Mouse (Mus musculus) layer of hippocampus, adult 8-10 months (tissue): ENCODE measurements around the gene Ttc28. TPM values are rescaled to one million over a fixed set of nuclear protein-coding genes. Genes with fewer than 3 reads are reported as not detected.

Experiments
- DNase-seq, 2 experiments: peaks; one replicate each; pipeline ENCODE4 v3.0.0; 2022; ENCODE audit warnings: low spot score in 2 of 2
- total RNA-seq, 4 experiments: library from RNA; stranded (reverse); gene quantifications; 2 replicates each; pipeline ENCODE4 v1.2.4; 2022

The Ttc28 gene
- total RNA-seq, 4 experiments from 2014 or later: 9.5 to 15.1 (median 12.2) TPM

DNA sequence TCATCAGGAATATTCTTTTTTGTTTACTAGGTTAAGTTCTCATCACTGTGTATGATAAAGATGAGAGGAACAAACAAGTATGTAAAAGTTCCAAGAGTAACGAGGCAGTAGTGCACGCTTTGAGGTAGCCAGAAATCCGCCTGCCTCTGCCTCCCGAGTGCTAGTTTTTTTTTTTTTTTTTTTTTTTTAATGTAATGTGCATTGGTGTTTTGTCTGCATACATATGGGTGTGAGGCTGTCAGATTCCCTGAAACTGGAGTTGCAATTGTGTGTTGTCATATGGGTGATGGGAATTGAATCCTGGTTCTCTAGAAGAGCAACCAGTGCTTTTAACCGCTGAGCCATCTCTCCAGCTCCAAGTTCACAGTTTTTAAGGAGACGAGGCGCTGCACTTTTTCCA, 561 bp upstream of the Ttc28 start:
- DNase-seq: no peak

- DNase-seq: no peak
Measured at GRCm38 (mm10) chr5:110888596-110888995, 9.0 kb downstream of the Ttc28 start.

DNA sequence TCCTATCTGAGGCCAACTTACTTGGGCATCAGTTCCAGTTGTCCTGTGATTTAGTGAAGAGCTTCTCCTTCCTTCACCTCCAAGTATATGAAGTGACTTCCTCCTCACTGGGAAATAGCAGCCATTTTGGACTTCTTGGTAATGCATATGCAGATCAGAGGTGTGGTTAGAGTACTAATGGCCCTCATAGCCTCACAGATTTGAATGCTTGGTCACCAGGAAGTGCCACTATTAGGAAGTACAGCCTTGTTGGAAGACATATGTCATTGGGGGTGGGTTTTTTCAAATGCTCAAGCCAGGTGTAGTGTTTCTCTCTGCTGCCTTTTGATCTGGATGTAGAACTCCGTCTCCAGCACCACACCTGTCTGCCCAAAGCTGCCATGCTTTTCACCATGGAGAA, 10.3 kb downstream of the Ttc28 start:
- DNase-seq: no peak

DNA sequence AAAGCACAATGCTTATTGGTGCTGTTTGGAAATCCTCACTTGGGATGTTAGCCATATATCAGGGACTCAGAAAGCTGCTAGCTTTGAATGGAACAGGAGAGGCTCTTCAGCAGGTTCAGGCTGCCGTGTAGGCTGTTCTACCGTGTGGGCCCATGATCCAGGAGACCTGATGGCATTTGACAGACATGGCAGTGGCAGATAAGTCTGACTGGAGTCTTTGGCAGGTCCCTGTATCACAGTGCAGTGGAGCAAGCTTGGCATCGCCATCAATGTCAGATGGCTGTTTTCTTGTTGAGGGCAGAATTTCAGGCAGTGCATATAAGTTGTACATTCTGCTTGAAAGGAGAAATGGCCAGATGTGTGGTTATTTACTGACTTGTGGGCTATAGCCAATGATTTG, 11.0 kb downstream of the Ttc28 start:
- DNase-seq: no peak

DNA sequence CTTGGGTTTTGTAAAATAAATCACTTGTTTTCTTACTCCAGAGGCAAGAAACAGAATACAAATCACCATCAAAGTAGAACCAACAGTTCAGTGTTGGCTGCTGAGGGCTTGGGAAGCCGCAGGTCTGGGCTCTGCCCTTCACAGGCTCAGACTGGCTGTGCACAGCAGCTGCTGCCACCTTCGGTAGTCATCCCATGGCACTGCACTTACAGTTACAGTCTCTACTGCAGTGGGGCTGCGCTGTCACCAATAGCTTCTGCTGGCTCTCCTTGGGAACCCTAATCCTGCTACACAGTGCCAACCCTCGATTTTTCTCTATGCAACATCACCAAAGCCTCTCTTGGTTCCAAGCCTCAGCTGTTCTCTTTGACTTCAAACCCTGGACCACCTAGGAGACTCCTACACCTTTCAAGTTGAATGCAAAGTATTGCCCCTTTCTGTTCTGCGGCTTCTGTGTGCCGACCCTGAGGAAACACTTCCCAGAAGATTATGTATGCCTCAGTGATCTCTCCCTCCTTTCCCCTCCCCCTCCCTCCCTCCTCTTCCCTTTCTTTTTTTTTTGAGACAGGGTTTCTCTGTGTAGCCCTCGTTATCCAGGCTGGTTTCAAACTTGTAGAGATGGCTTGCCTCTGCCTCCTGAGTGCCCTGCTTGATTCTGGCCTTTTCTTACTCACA, 17.6 kb downstream of the Ttc28 start:
- DNase-seq: no peak

DNA sequence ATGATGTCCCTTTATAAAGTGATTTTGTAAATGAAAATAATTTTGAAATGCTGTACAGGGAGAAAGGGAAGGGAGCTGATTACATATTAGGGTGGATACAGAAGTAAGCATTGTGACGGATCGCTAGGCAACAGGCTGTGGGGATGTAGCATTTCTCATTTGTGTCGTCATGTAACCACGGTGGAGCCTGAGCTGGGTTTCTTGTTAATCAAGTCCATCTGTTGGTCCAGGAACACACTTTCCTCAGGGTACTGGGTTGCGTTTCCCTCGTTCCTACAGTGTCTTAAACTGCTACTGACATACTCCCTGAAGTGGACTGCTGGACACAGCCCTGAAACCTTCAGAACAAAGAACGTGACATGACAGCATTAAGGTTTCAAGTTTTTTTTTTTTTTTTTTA, 18.6 kb downstream of the Ttc28 start:
- no peak for DNase-seq

DNA sequence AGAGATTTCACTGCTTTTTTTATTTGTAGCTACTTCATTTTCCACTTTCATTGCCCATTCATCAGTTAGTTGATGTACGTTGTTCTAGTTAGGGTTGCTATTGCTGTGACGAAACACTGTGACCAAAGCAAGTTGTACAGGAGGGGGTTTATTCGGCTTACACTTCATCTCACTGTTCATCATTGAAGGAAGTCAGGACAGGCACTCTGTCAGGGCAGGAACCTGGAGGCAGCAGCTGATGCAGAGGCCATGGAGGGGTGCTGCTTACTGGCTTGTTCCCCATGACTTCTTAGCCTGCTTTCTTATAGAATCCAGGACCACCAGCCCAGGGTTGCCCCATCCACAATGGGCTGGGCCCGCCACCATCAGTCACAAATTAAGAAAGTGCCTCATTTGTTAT, 19.2 kb downstream of the Ttc28 start:
- no peak for DNase-seq

GRCm38 (mm10) chr5:110900331-110900730, 20.7 kb downstream of the Ttc28 start:
- no peak for DNase-seq

DNA sequence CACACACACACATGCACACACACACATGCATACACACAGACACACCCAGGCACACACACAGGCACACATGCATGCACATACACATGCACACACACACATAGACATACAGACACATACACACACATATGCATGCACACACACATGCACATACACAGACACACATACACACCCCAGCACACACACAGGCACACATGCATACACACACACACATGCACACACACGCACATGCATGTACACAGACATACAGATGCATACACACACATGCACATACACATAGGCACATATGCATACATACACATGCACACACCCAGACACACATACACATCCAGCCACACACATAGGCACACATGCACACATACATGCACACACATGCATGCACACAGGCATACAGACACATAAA, 27.1 kb downstream of the Ttc28 start:
- no peak for DNase-seq

GRCm38 (mm10) chr5:110908879-110909278, 29.3 kb downstream of the Ttc28 start:
- DNase-seq: no peak

DNA sequence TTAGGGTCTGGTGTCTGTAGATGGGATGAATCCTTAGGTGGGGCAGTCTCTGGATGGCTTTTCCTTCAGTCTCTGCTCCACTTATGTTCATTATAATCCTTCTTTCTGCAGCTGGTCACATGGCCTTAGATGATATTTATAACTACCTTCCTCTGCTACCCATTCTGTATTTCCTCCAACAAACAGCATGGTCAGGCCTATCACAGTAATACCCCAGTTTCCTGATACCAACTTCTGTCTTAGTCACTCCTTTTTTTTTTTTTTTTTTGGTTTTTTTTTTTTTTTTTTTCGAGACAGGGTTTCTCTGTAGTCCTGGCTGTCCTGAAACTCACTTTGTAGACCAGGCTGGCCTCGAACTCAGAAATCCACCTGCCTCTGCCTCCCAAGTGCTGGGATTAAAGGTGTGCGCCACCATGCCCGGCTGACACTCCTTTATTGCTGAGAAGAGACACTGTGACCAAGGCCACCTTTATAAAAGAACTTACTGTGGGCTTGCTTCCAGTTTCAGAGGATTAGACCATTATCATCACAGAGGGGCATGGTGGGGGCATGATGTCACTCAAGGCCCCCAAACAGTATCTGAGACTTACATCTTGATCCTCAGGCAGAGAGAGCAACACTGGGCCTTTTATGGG, 30.5 kb downstream of the Ttc28 start:
- no peak for DNase-seq

DNA sequence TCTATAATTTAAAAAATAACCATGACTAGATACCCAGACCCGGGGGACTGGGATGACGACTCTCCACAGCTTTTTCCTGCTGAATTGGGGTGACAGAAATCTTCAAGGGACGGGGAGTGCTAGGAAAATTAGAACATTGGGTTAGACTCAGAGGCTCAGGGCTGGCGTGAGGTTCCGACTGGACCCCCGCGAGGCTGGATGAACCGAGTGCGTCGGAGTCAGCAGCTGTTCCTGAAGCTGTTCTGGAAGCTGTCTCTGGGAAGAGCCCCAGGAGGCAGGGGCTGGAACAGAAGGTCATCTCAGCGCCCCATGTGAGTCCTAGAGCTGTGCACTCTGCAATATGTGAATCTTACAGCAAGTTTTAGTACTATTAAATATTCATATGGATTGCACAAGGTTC, 35.3 kb downstream of the Ttc28 start:
- no peak for DNase-seq

DNA sequence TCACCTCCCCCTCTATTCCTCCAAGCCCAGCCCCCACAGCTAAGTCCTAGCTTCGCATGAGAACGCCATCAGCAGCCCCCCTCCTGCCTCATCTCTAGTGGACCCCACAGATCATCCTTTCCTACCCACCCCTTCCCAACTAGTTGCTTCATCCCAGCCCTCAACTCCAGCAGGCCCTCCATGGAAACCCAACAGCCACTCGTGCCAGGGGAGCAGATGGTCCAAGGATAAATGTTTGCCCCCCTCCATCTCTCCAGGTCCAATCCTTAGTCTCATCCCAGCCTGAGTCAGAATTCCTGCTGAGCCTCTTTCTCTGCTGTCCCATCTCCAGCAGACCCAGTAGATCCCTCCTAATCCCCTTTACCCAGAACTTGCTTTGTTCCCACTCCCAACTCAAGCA, 36.6 kb downstream of the Ttc28 start:
- no peak for DNase-seq

DNA sequence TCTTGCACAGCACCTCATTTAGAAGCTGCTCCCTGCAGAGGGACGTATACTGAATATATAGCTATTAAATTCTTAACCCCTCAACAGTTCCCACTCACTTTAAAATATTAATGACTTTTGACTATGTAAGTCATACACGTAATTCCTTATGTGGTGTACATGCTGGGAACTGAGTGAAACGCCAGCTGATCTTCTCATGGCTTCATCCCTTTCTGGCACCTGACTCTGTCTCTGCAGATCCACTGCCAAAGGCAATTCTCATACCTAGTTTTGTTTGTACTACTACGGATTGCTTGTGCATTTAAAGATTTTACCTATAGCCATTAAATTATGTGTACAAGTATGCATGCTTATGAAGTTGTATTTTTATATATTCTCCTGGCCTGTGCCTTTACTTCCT, 39.9 kb downstream of the Ttc28 start:
- DNase-seq: no peak

GRCm38 (mm10) chr5:110923336-110923735, 43.7 kb downstream of the Ttc28 start:
- no peak for DNase-seq

GRCm38 (mm10) chr5:110924636-110925035, 45.0 kb downstream of the Ttc28 start:
- DNase-seq: no peak

DNA sequence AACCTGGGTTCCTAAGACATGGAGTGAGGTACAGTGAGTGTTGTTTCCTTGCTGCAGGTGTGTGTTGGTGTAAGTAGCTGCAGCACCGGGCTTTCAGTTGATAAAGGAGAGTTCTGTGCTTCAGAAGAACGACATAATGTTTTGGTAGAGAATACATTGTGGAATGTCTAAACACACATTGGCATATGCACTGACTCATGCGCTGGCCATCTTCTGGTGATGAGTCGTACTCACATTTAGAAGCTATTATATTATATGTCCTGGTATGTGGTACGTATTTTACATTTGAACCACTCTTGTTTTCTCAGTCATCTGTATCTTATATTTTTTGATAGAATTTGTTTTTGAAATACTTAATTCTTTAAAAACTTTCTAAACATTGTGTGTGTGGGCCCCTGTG, 46.2 kb downstream of the Ttc28 start:
- no peak for DNase-seq

GRCm38 (mm10) chr5:110928289-110928688, 48.7 kb downstream of the Ttc28 start:
- no peak for DNase-seq

- DNase-seq: no peak
Measured at GRCm38 (mm10) chr5:110929306-110929705, 49.7 kb downstream of the Ttc28 start.

DNA sequence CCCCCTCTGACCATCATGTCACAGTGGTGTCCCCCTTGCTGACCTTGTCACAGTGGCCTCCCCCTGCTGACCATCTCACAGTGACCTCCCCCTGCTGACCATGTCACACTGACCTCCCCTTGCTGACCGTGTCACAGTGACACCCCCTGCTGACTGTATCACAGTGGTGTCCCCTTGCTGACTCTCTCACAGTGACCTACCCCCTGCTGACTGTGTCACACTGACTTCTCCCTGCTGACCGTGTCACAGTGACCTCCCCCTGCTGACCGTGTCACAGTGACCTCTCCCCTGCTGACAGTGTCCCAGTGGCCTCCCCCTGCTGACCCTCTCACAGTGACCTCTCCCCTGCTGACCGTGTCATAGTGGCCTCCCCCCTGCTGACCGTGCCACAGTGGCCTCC, 57.0 kb downstream of the Ttc28 start:
- DNase-seq: no peak

- DNase-seq: no peak
Measured at GRCm38 (mm10) chr5:110944326-110944725, 64.7 kb downstream of the Ttc28 start.

DNA sequence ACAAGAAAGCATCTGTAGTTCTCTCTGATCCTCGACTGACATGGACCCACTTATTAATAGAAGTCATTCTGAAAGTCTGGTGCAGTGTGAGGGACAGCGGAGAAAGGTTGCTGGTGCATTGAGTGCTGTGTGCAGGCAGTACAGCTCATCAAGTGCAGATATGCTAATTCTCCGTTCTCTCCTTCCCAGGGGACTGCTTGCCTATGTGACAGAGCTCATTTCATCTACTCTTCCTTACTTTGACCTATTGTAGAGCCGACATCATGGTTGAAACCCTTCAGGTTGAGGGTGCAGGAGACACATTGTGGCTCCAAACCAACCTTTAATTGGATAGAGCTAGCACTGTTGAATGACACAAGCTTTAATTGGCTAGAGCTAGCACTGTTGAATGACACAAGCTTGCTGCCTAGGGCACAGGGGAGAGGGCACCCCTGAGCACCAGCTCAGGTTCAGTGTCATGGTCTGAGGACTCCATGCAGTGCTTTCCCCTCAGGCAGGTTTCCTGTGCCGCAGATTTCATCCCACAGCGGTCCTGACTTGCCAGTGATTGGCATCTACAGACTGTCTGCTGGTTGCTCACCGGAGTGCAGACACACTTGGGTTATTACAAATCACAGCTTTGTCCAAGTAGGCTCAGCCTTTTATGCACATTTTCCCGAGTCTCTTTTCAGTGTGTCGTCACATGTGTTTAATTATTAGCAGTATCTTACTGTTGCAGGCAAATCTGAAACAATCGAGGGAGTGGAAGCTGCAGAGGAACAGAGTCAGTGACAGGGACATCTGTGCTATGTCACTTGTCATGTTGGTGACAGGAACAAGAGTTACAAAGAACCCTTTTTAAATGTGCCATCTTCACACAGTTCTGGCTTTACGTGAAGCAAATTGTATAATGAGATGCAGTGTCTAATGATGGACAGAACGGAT, 69.1 kb downstream of the Ttc28 start:
- DNase-seq: no peak
